Mouse (Mus musculus) MEL (cell line): ENCODE measurements around the gene Ccdc40. TPM values are rescaled to one million over a fixed set of nuclear protein-coding genes. Genes with fewer than 3 reads are reported as not detected.

Experiments used
- DNase-seq: peaks from one replicate; pipeline ENCODE4 v3.0.0; 2011; ENCODE audit warnings: low read depth, low spot score
- H3K27ac ChIP-seq: 2 replicates; pipeline ENCODE4 v1.5.1; 2012; ENCODE audit warnings: low read depth, mild to moderate bottlenecking, control low read depth, low read length, moderate library complexity; ENCODE audit not compliant: control insufficient read depth
- H3K27me3 ChIP-seq, 2 experiments: fragments of 150-350 bp in 1 of 2; sonication (generic) in 1 of 2; 2 replicates each; pipeline ENCODE4 v1.6.1; 2012; ENCODE audit warnings: low read length in 2 of 2, mild to moderate bottlenecking in 2 of 2, improper control_type of control experiment in 1 of 2, moderate library complexity in 1 of 2; ENCODE audit not compliant: insufficient read depth in 2 of 2, control insufficient read depth in 1 of 2
- H3K36me3 ChIP-seq, 2 experiments: 2 replicates each; pipeline ENCODE4 v1.6.1; 2012 to 2014; ENCODE audit warnings: low read length in 2 of 2, improper control_type of control experiment in 1 of 2, inconsistent platforms in 1 of 2, mild to moderate bottlenecking in 1 of 2; ENCODE audit not compliant: insufficient read depth in 2 of 2, control insufficient read depth in 1 of 2
- H3K4me1 ChIP-seq, 2 experiments: fragments of 150-350 bp in 1 of 2; sonication (generic) in 1 of 2; 2 replicates each; pipeline ENCODE4 v1.6.1; 2012; ENCODE audit warnings: low read length in 2 of 2, improper control_type of control experiment in 1 of 2, mild to moderate bottlenecking in 1 of 2; ENCODE audit not compliant: insufficient read depth in 2 of 2, control insufficient read depth in 1 of 2
- H3K4me3 ChIP-seq, 2 experiments: fragments of 150-350 bp in 1 of 2; sonication (generic) in 1 of 2; 2 replicates each; pipeline ENCODE4 v1.5.1; 2012; ENCODE audit warnings: low read depth in 2 of 2, low read length in 2 of 2, mild to moderate bottlenecking in 2 of 2, moderate library complexity in 2 of 2, control low read depth in 1 of 2, improper control_type of control experiment in 1 of 2; ENCODE audit not compliant: control insufficient read depth in 1 of 2, insufficient read depth in 1 of 2
- H3K79me2 ChIP-seq: 2 replicates; pipeline ENCODE4 v1.6.1; 2012; ENCODE audit warnings: mild to moderate bottlenecking, low read length, moderate library complexity; ENCODE audit not compliant: control insufficient read depth, poor library complexity, insufficient read depth
- H3K9ac ChIP-seq: 2 replicates; pipeline ENCODE4 v1.6.1; 2012; ENCODE audit warnings: low read depth, mild to moderate bottlenecking, control low read depth, low read length, moderate library complexity; ENCODE audit not compliant: control insufficient read depth, poor library complexity, severe bottlenecking
- H3K9me3 ChIP-seq: fragments of 150-350 bp; sonication (generic); replicated peaks from 2 replicates; pipeline ENCODE4 v1.6.1; 2012; ENCODE audit warnings: mild to moderate bottlenecking, low read length, improper control_type of control experiment, moderate library complexity; ENCODE audit not compliant: insufficient read depth
- CHD1 ChIP-seq: IDR thresholded peaks from 2 replicates; pipeline ENCODE4 v1.6.1; 2012; ENCODE audit warnings: low read depth, mild to moderate bottlenecking, inconsistent platforms, low read length, improper control_type of control experiment
- CTCF ChIP-seq, 3 experiments: IDR thresholded peaks in 2 of 3; conservative IDR thresholded peaks in 1 of 3; 2 replicates each; pipeline ENCODE4 v1.5.1; 2011 to 2012; ENCODE audit warnings: low read length in 3 of 3, low read depth in 2 of 3, mild to moderate bottlenecking in 2 of 3, improper control_type of control experiment in 1 of 3, inconsistent platforms in 1 of 3, mixed read lengths in 1 of 3, moderate library complexity in 1 of 3; ENCODE audit not compliant: control insufficient read depth in 1 of 3, insufficient read depth in 1 of 3, poor library complexity in 1 of 3, severe bottlenecking in 1 of 3
- GATA1 ChIP-seq: IDR thresholded peaks from 2 replicates; pipeline ENCODE4 v1.6.1; 2011; ENCODE audit warnings: low read depth, low read length, improper control_type of control experiment
- HCFC1 ChIP-seq: IDR thresholded peaks from 2 replicates; pipeline ENCODE4 v1.6.1; 2012; ENCODE audit warnings: low read depth, mild to moderate bottlenecking, inconsistent platforms, low read length, improper control_type of control experiment, moderate library complexity
- JUND ChIP-seq: IDR thresholded peaks from 2 replicates; pipeline ENCODE4 v1.6.1; 2011; ENCODE audit warnings: low read depth, mild to moderate bottlenecking, improper control_type of control experiment, low read length
- MAX ChIP-seq: IDR thresholded peaks from 2 replicates; pipeline ENCODE4 v1.6.1; 2011; ENCODE audit warnings: low read length, improper control_type of control experiment
- MAZ ChIP-seq: IDR thresholded peaks from 2 replicates; pipeline ENCODE4 v1.6.1; 2012; ENCODE audit warnings: low read depth, mild to moderate bottlenecking, inconsistent platforms, low read length, improper control_type of control experiment
- MXI1 ChIP-seq: IDR thresholded peaks from 2 replicates; pipeline ENCODE4 v1.6.1; 2011; ENCODE audit warnings: mild to moderate bottlenecking, low read depth, low read length, improper control_type of control experiment
- MYC ChIP-seq: IDR thresholded peaks from 2 replicates; pipeline ENCODE4 v1.6.1; 2011; ENCODE audit warnings: low read depth, mild to moderate bottlenecking, low read length, improper control_type of control experiment, moderate library complexity
- NELFE ChIP-seq: IDR thresholded peaks from 2 replicates; pipeline ENCODE4 v1.6.1; 2011; ENCODE audit warnings: low read depth, low read length, improper control_type of control experiment
- POLR2A ChIP-seq, 2 experiments: IDR thresholded peaks; 2 replicates each; pipeline ENCODE4 v1.6.1; 2011 to 2012; ENCODE audit warnings: low read length in 2 of 2, mild to moderate bottlenecking in 2 of 2, control low read depth in 1 of 2, improper control_type of control experiment in 1 of 2, low read depth in 1 of 2, moderate library complexity in 1 of 2; ENCODE audit not compliant: control insufficient read depth in 1 of 2, insufficient read depth in 1 of 2, poor library complexity in 1 of 2
- POLR2AphosphoS5 ChIP-seq: IDR thresholded peaks from 2 replicates; pipeline ENCODE4 v1.6.1; 2012; ENCODE audit warnings: low read depth, borderline replicate concordance, mild to moderate bottlenecking, inconsistent platforms, low read length, moderate library complexity, mixed read lengths
- RAD21 ChIP-seq: IDR thresholded peaks from 2 replicates; pipeline ENCODE4 v1.6.1; 2011; ENCODE audit warnings: mild to moderate bottlenecking, low read depth, low read length, improper control_type of control experiment
- SIN3A ChIP-seq: IDR thresholded peaks from 2 replicates; pipeline ENCODE4 v1.6.1; 2012; ENCODE audit warnings: low read length, improper control_type of control experiment, inconsistent platforms
- SMC3 ChIP-seq: IDR thresholded peaks from 2 replicates; pipeline ENCODE4 v1.6.1; 2011; ENCODE audit warnings: low read depth, low read length, improper control_type of control experiment
- TBP ChIP-seq: IDR thresholded peaks from 2 replicates; pipeline ENCODE4 v1.8.0; 2011; ENCODE audit warnings: low read depth, low read length, improper control_type of control experiment
- TCF12 ChIP-seq: IDR thresholded peaks from 2 replicates; pipeline ENCODE4 v1.6.1; 2014; ENCODE audit warnings: low read depth, mild to moderate bottlenecking, inconsistent platforms, low read length, improper control_type of control experiment, moderate library complexity
- UBTF ChIP-seq: IDR thresholded peaks from 2 replicates; pipeline ENCODE4 v1.6.1; 2012; ENCODE audit warnings: low read depth, mild to moderate bottlenecking, inconsistent platforms, low read length, improper control_type of control experiment, moderate library complexity, borderline replicate concordance; ENCODE audit not compliant: insufficient read depth
- USF1 ChIP-seq: IDR thresholded peaks from 2 replicates; pipeline ENCODE4 v1.6.1; 2014; ENCODE audit warnings: low read depth, mild to moderate bottlenecking, inconsistent platforms, low read length, improper control_type of control experiment, moderate library complexity
- ZKSCAN1 ChIP-seq: IDR thresholded peaks from 2 replicates; pipeline ENCODE4 v1.6.1; 2012; ENCODE audit warnings: low read depth, mild to moderate bottlenecking, inconsistent platforms, low read length, improper control_type of control experiment, moderate library complexity
- polyA plus RNA-seq, 2 experiments: library from polyadenylated mRNA; stranded (reverse) in 1 of 2; unstranded in 1 of 2; fragments of >175 nt in 1 of 2; fragments of >200 nt in 1 of 2; gene quantifications; 2 replicates each; pipeline versions ENCODE4 v1.2.1 to v1.2.4; 2012; ENCODE audit warnings: low replicate concordance in 2 of 2, low read depth in 1 of 2; ENCODE audit not compliant: insufficient read length in 2 of 2, insufficient read depth in 1 of 2, missing spikeins in 1 of 2
- total RNA-seq: library from RNA; depleted of rRNA; stranded (reverse); fragments of 300-350 nt; gene quantifications from 2 replicates; pipeline ENCODE4 v1.2.3, GENCODE M21; 2012

The Ccdc40 gene
- total and polyA plus RNA-seq, 3 experiments, result 0.46 to 1.9 TPM; not detected in 1

GRCm38 (mm10) chr11:119217861-119218260 is 10.5 kb upstream of the Ccdc40 start:
- Histone ChIP-seq H3K4me1 (peaks cover 5 to 14% of the 10 kb centered on the region in 2 experiments), H3K36me3 (peaks cover 0 to 4% of the 10 kb centered on the region in 2 experiments; a peak in 3 of 4 replicates), H3K9me3 (no peaks in the 10 kb centered on the region), H3K27me3 (no peaks in the 10 kb centered on the region), H3K4me3 (no peak overlapping the region), H3K9ac (no peak overlapping the region), H3K79me2 (no peaks in the 10 kb centered on the region), H3K27ac (no peak overlapping the region)
- TF ChIP-seq MXI1 (no peak), GATA1 (no peak), SMC3 (no peak), TCF12 (no peak), USF1 (no peak), CTCF (IDR thresholded peaks at IDR 0.05 in 2 of 3, conservative IDR thresholded peaks at IDR 0.05 in 1 of 3; ENCODE audit: control insufficient read depth in 1 of 3, insufficient read depth in 1 of 3, low read depth in 2 of 3, low read length in 3 of 3, poor library complexity in 1 of 3, severe bottlenecking in 1 of 3) (no peak)
- DNase-seq, result no peak

- Histone ChIP-seq H3K4me3 (no peak overlapping the region), H3K4me1 (peaks cover 5 to 13% of the 10 kb centered on the region in 2 experiments), H3K36me3 (peaks cover 0 to 4% of the 10 kb centered on the region in 2 experiments; a peak in 3 of 4 replicates), H3K9me3 (no peaks in the 10 kb centered on the region), H3K27ac (no peak overlapping the region), H3K27me3 (no peaks in the 10 kb centered on the region), H3K79me2 (no peaks in the 10 kb centered on the region; the same call in 1 of the 2 replicates), H3K9ac (no peak overlapping the region)
- DNase-seq, result no peak
- TF ChIP-seq JUND (no peak), UBTF (no peak), RAD21 (no peak), MAZ (no peak), HCFC1 (no peak), GATA1 (no peak), POLR2AphosphoS5 (no peak), TBP (no peak), NELFE (no peak), MAX (no peak), MYC (no peak), SIN3A (no peak), ZKSCAN1 (no peak), CHD1 (no peak), POLR2A (IDR thresholded peaks at IDR 0.05; ENCODE audit: control insufficient read depth in 1 of 2, insufficient read depth in 1 of 2, low read depth in 1 of 2, low read length in 2 of 2, poor library complexity in 1 of 2) (no peak)
Observed at GRCm38 (mm10) chr11:119219816-119220465, 8.4 kb upstream of the Ccdc40 start.
